Mouse (Mus musculus) intestine, embryonic 15.5 days (tissue): ENCODE results near the gene Tex13a. TPM values are rescaled to one million over a fixed set of nuclear protein-coding genes. Genes with fewer than 3 reads are reported as not detected.

Experiments
- ATAC-seq: fragments of 200-750 bp; cut with Nextera tagmentation; 2 replicates; pipeline ENCODE4 v1.8.0; 2017; ENCODE audit warnings: moderate TSS enrichment, moderate library complexity
- H3K27ac ChIP-seq: fragments of 300-500 bp; sonication (generic); 2 replicates; pipeline ENCODE4 v1.5.1; 2015; ENCODE audit warnings: mild to moderate bottlenecking, inconsistent platforms
- H3K27me3 ChIP-seq: fragments of 300-500 bp; sonication (generic); replicated peaks from 2 replicates; pipeline ENCODE4 v1.6.1; 2015; ENCODE audit warnings: inconsistent platforms
- H3K36me3 ChIP-seq: fragments of 300-500 bp; sonication (generic); 2 replicates; pipeline ENCODE4 v1.6.1; 2015; ENCODE audit warnings: inconsistent platforms
- H3K4me1 ChIP-seq: fragments of 300-500 bp; sonication (generic); replicated peaks from 2 replicates; pipeline ENCODE4 v1.6.1; 2015; ENCODE audit warnings: inconsistent platforms
- H3K4me2 ChIP-seq: fragments of 300-500 bp; sonication (generic); replicated peaks from 2 replicates; pipeline ENCODE4 v1.6.1; 2015; ENCODE audit warnings: mild to moderate bottlenecking, inconsistent platforms
- H3K4me3 ChIP-seq: fragments of 300-500 bp; sonication (generic); replicated peaks from 2 replicates; pipeline ENCODE4 v1.5.1; 2015; ENCODE audit warnings: inconsistent platforms
- H3K9ac ChIP-seq: fragments of 300-500 bp; sonication (generic); 2 replicates; pipeline ENCODE4 v1.6.1; 2015; ENCODE audit warnings: inconsistent platforms
- H3K9me3 ChIP-seq: fragments of 300-500 bp; sonication (generic); 2 replicates; pipeline ENCODE4 v1.6.1; 2016; ENCODE audit warnings: inconsistent platforms
- WGBS: fragments of 180-500 bp; shearing (Covaris S2); methylation state at CpG from one replicate; pipeline ENCODE4 v1.1.7; 2015; 5-methylcytosine and 5-hydroxymethylcytosine counted together
- polyA plus RNA-seq: library from polyadenylated mRNA; unstranded; fragments of >200 nt; fragmentation: Nextera tagmentation; extraction: Ambion mirVana; gene quantifications from 2 replicates; pipeline ENCODE4 v1.2.1, GENCODE M21; 2015

The Tex13a gene
- polyA plus RNA-seq = not detected in 2 replicates

GRCm38 (mm10) chrX:138209480-138209879, at the start of gene Tex13a:
Gene Tex13a (minus strand): TSS chrX:138209580.
- Histone ChIP-seq H3K4me1 (no peaks in the 10 kb centered on the region), H3K4me3 (no peak within 1 kb of the TSS), H3K4me2 (no peak within 1 kb of the TSS), H3K27me3 (no peaks in the 10 kb centered on the region), H3K9ac (no peak within 1 kb of the TSS), H3K36me3 (no peaks in the 10 kb centered on the region), H3K9me3 (no peaks in the 10 kb centered on the region), H3K27ac (no peak within 1 kb of the TSS)
- WGBS = 75% methylated on average over 3 of the region's 3 CpGs
- no peak for ATAC-seq

- H3K9me3 ChIP-seq = no peaks in the 10 kb centered on the region
- ATAC-seq = no peak
- H3K4me3 ChIP-seq = no peak overlapping the region
- no peaks in the 10 kb centered on the region for H3K36me3 ChIP-seq
- H3K27me3 ChIP-seq = no peaks in the 10 kb centered on the region
- 68% methylated on average over 4 of the region's 4 CpGs for WGBS
- H3K27ac ChIP-seq = no peak overlapping the region
- H3K4me2 ChIP-seq = no peak overlapping the region
- no peaks in the 10 kb centered on the region for H3K4me1 ChIP-seq
- no peak overlapping the region for H3K9ac ChIP-seq
Observed at GRCm38 (mm10) chrX:138234626-138235025, 25.2 kb upstream of the Tex13a start.

- Histone ChIP-seq H3K4me1 (no peaks in the 10 kb centered on the region), H3K4me3 (no peak overlapping the region), H3K4me2 (no peak overlapping the region), H3K36me3 (no peaks in the 10 kb centered on the region), H3K9ac (no peak overlapping the region), H3K27me3 (no peaks in the 10 kb centered on the region), H3K9me3 (no peaks in the 10 kb centered on the region), H3K27ac (no peak overlapping the region)
- no peak for ATAC-seq
- WGBS = 19% methylated on average over 3 of the region's 3 CpGs
Observed at GRCm38 (mm10) chrX:138170146-138170545, 39.2 kb downstream of the Tex13a start.
